Mouse (Mus musculus): ENCODE measurements around the gene Hmg20b. TPM values are rescaled to one million over a fixed set of nuclear protein-coding genes. Genes with fewer than 3 reads are reported as not detected.

Gene Hmg20b
- total and polyA plus RNA-seq, 3 experiments, result 7.9 to 39.6 (median 18.7) TPM

DNA sequence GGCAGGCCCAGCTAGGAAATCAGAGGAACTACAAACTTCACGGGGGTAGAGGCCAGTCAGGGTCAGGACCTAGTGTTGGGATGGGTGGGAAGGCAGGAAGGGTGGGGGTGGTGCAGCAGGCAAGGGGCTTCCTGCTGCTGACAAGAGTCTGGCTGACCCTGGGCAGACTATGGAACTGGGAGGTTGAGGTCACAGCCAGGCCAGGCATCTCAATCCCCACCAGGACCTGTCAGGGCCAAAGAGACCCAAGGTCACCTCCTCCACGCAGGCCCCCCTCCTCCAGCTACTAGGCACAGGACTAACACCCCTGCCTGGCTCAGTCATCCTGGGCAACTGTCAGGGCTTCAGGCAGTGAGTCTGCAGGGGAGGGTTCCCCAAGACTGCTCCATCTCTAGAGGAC is 22.3 kb downstream of the Hmg20b start:
- DNase-seq (ENCODE audit: extremely low read depth), result no peak
- Histone ChIP-seq H3K36me3 (replicated peaks in 1 of 2; ENCODE audit: control insufficient read depth in 1 of 2, insufficient read depth in 1 of 2, low read length in 1 of 2) (peaks cover 44 to 75% of the 10 kb centered on the region in 2 experiments), H3K27me3 (replicated peaks) (no peaks in the 10 kb centered on the region), H3K4me1 (ENCODE audit: control insufficient read depth in 1 of 2, insufficient read depth in 2 of 2) (peaks cover 5 to 25% of the 10 kb centered on the region in 2 experiments), H3K9me3 (replicated peaks; ENCODE audit: low read length) (no peaks in the 10 kb centered on the region), H3K4me3 (replicated peaks in 1 of 3; ENCODE audit: low read depth in 2 of 3, low read length in 2 of 3, poor library complexity in 1 of 3) (no peak overlapping the region), H3K4me2 (ENCODE audit: insufficient read depth, low read depth, poor library complexity, severe bottlenecking) (no peak overlapping the region), H3K27ac (ENCODE audit: insufficient read depth, low read depth) (no peak overlapping the region), H3K79me2 (replicated peaks; ENCODE audit: control insufficient read depth, extremely low read depth, insufficient read depth, poor library complexity, severe bottlenecking) (no peaks in the 10 kb centered on the region), H3K9ac (ENCODE audit: insufficient read depth, low read depth) (no peak overlapping the region)
- in situ Hi-C loops (cut with MboI; ENCODE audit: low pct_ligation_motif_present, low pct_unique_long_range_greater_than_20kb, low sequenced_read_pairs) (no loop called here), dilution Hi-C loops (cut with MboI; ENCODE audit: extremely low pct_ligation_motif_present, extremely low pct_unique_long_range_greater_than_20kb, low sequenced_read_pairs) (no loop called here)
- no peak for TF ChIP-seq ZKSCAN1 (IDR thresholded peaks at IDR 0.05; ENCODE audit: borderline replicate concordance, low read depth, low read length)
- TF ChIP-seq MAX (IDR thresholded peaks at IDR 0.05; ENCODE audit: low read length), result no peak
- no peak for TF ChIP-seq MAZ (IDR thresholded peaks at IDR 0.05; ENCODE audit: low read depth, low read length)
- TF ChIP-seq MXI1 (IDR thresholded peaks at IDR 0.05; ENCODE audit: low read depth, low read length), result no peak
- no peak for TF ChIP-seq SIN3A (IDR thresholded peaks at IDR 0.05; ENCODE audit: low read length)
- no peak for TF ChIP-seq POLR2A (IDR thresholded peaks at IDR 0.05; ENCODE audit: low read depth, low read length)
- TF ChIP-seq BHLHE40 (IDR thresholded peaks at IDR 0.05; ENCODE audit: low read depth, low read length), result no peak

DNA sequence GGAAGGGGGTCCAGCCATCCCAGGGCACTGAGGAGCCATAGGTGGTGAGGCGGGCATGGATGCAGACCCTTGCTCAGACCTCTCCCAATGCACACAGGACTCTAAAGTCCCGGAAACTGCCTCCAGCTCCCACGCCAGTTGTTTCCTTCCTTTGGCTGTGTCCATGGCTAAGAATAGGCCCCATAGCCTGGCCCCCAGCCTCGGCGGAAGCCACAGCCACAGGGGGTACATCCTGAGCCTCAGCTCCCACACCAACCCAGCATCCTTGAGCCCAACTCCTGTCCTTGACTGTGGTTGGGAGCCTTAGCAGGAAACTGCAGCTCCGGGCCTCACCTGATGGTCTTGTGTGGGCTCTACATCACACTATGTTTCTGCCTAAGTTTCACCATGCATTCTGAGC is 23.4 kb downstream of the Hmg20b start:
- peaks cover 8% of the 10 kb centered on the region for H3K79me2 ChIP-seq (replicated peaks; ENCODE audit: control insufficient read depth, extremely low read depth, insufficient read depth, poor library complexity, severe bottlenecking)
- in situ Hi-C loops (cut with MboI; ENCODE audit: low pct_ligation_motif_present, low pct_unique_long_range_greater_than_20kb, low sequenced_read_pairs), result no loop called here
- H3K27me3 ChIP-seq (replicated peaks), result no peaks in the 10 kb centered on the region
- no peaks in the 10 kb centered on the region for H3K9me3 ChIP-seq (replicated peaks; ENCODE audit: low read length)
- no peak overlapping the region for H3K27ac ChIP-seq (ENCODE audit: insufficient read depth, low read depth)
- dilution Hi-C loops (cut with MboI; ENCODE audit: extremely low pct_ligation_motif_present, extremely low pct_unique_long_range_greater_than_20kb, low sequenced_read_pairs), result no loop called here
- H3K4me2 ChIP-seq (ENCODE audit: insufficient read depth, low read depth, poor library complexity, severe bottlenecking), result no peak overlapping the region
- TF ChIP-seq GABPA (IDR thresholded peaks at IDR 0.05; ENCODE audit: insufficient replicate concordance, low read depth, low read length) (no peak), SIN3A (IDR thresholded peaks at IDR 0.05; ENCODE audit: low read length) (no peak), NELFE (IDR thresholded peaks at IDR 0.05; ENCODE audit: low read depth, low read length) (no peak), CTCF (conservative IDR thresholded peaks at IDR 0.05 in 1 of 2, IDR thresholded peaks at IDR 0.05 in 1 of 2; ENCODE audit: low read depth in 2 of 2, low read length in 2 of 2) (no peak), UBTF (IDR thresholded peaks at IDR 0.05; ENCODE audit: low read depth, low read length) (no peak)
- peaks cover 4 to 36% of the 10 kb centered on the region in 2 experiments; a peak in 3 of 4 replicates for H3K4me1 ChIP-seq (ENCODE audit: control insufficient read depth in 1 of 2, insufficient read depth in 2 of 2)
- H3K4me3 ChIP-seq (replicated peaks in 1 of 3; ENCODE audit: low read depth in 2 of 3, low read length in 2 of 3, poor library complexity in 1 of 3), result no peak overlapping the region
- H3K36me3 ChIP-seq (replicated peaks in 1 of 2; ENCODE audit: control insufficient read depth in 1 of 2, insufficient read depth in 1 of 2, low read length in 1 of 2), result peaks cover 52 to 77% of the 10 kb centered on the region in 2 experiments
- no peak for DNase-seq (ENCODE audit: extremely low read depth)
- no peak overlapping the region for H3K9ac ChIP-seq (ENCODE audit: insufficient read depth, low read depth)

DNA sequence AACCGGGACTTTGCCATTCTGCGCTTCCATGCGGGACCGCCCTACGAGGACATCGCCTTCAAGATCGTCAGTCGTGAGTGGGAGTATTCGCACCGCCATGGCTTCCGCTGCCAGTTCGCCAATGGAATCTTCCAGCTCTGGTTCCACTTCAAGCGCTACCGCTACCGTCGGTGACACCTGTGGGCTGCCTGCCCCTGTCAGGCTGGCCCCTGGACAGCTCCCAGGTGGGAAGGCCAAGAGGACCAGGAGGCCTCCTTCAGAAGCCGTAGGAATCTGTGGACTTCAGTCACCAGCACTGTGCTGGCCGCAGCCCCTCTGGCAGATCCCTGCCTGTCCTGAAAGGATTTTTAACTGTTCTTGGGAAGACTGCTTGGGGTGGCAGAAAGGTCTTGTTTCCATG is 24.5 kb downstream of the Hmg20b start:
- dilution Hi-C loops (cut with MboI; ENCODE audit: extremely low pct_ligation_motif_present, extremely low pct_unique_long_range_greater_than_20kb, low sequenced_read_pairs), result no loop called here
- Histone ChIP-seq H3K4me2 (ENCODE audit: insufficient read depth, low read depth, poor library complexity, severe bottlenecking) (no peak overlapping the region), H3K27ac (ENCODE audit: insufficient read depth, low read depth) (no peak overlapping the region), H3K9ac (ENCODE audit: insufficient read depth, low read depth) (no peak overlapping the region), H3K4me3 (replicated peaks in 1 of 3; ENCODE audit: low read depth in 2 of 3, low read length in 2 of 3, poor library complexity in 1 of 3) (no peak overlapping the region), H3K79me2 (replicated peaks; ENCODE audit: control insufficient read depth, extremely low read depth, insufficient read depth, poor library complexity, severe bottlenecking) (peaks cover 15% of the 10 kb centered on the region), H3K9me3 (replicated peaks; ENCODE audit: low read length) (no peaks in the 10 kb centered on the region), H3K36me3 (replicated peaks in 1 of 2; ENCODE audit: control insufficient read depth in 1 of 2, insufficient read depth in 1 of 2, low read length in 1 of 2) (peaks cover 52 to 77% of the 10 kb centered on the region in 2 experiments), H3K4me1 (ENCODE audit: control insufficient read depth in 1 of 2, insufficient read depth in 2 of 2) (peaks cover 4 to 38% of the 10 kb centered on the region in 2 experiments; a peak in 3 of 4 replicates), H3K27me3 (replicated peaks) (no peaks in the 10 kb centered on the region)
- in situ Hi-C loops (cut with MboI; ENCODE audit: low pct_ligation_motif_present, low pct_unique_long_range_greater_than_20kb, low sequenced_read_pairs), result no loop called here
- TF ChIP-seq POLR2AphosphoS2 (IDR thresholded peaks at IDR 0.05; ENCODE audit: low read depth, low read length) (no peak), UBTF (IDR thresholded peaks at IDR 0.05; ENCODE audit: low read depth, low read length) (no peak), TCF12 (IDR thresholded peaks at IDR 0.05; ENCODE audit: low read depth, low read length) (no peak), JUND (conservative IDR thresholded peaks at IDR 0.05; ENCODE audit: low read depth, low read length) (no peak), RAD21 (IDR thresholded peaks at IDR 0.05; ENCODE audit: low read depth, low read length) (no peak), MEF2A (IDR thresholded peaks at IDR 0.05; ENCODE audit: borderline replicate concordance, low read depth, low read length) (no peak), MYC (IDR thresholded peaks at IDR 0.05; ENCODE audit: low read depth, low read length) (no peak), TBP (conservative IDR thresholded peaks at IDR 0.05; ENCODE audit: low read depth, low read length) (no peak), HCFC1 (IDR thresholded peaks at IDR 0.05; ENCODE audit: low read depth, low read length) (no peak), ZMIZ1 (IDR thresholded peaks at IDR 0.05; ENCODE audit: low read depth, low read length) (no peak), BHLHE40 (IDR thresholded peaks at IDR 0.05; ENCODE audit: low read depth, low read length) (no peak), ZC3H11A (IDR thresholded peaks at IDR 0.05; ENCODE audit: low read depth, low read length) (no peak)
- DNase-seq (ENCODE audit: extremely low read depth), result no peak
